Mouse (Mus musculus): Measurements from ENCODE around the gene C1rb. TPM values are rescaled to one million over a fixed set of nuclear protein-coding genes. Genes with fewer than 3 reads are reported as not detected.
"Not testable (repeated sequence)": the region's sequence is repeated elsewhere in the genome, so short reads cannot be mapped to it uniquely, and the experiment has no call there.

The C1rb gene
- polyA plus RNA-seq, 1 experiment from 2014 or later = 0.05 TPM

GRCm38 (mm10) chr6:124544466-124544865 lies 25.6 kb upstream of the C1rb start:
- Histone ChIP-seq H3K4me1 (replicated peaks; ENCODE audit: insufficient read depth, low read length) (no peaks in the 10 kb centered on the region), H3K9ac (ENCODE audit: low read depth, low read length) (no peak overlapping the region), H3K4me2 (ENCODE audit: low read length) (no peak overlapping the region), H3K4me3 (replicated peaks; ENCODE audit: low read depth, low read length) (no peak overlapping the region), H3K36me3 (ENCODE audit: insufficient read depth, low read length) (no peaks in the 10 kb centered on the region), H3K27me3 (ENCODE audit: insufficient read depth, low read length) (no peaks in the 10 kb centered on the region), H3K9me3 (replicated peaks; ENCODE audit: low read length) (no peaks in the 10 kb centered on the region), H3K27ac (no peak overlapping the region)
- peak; percentile 47 for DNase-seq (ENCODE audit: low spot score)
- TF ChIP-seq CTCF (IDR thresholded peaks at IDR 0.05; ENCODE audit: low read depth) = peak; percentile 55; the same call in 1 of the 2 replicates
- WGBS = 77% methylated on average over 6 of the region's 6 CpGs
- ATAC-seq (replicated peaks; ENCODE audit: low FRiP score, low read depth) = no peak

GRCm38 (mm10) chr6:124545425-124545824 lies 24.7 kb upstream of the C1rb start:
- Histone ChIP-seq H3K4me2 (ENCODE audit: low read length) (no peak overlapping the region), H3K9me3 (replicated peaks; ENCODE audit: low read length) (no peaks in the 10 kb centered on the region), H3K27ac (no peak overlapping the region), H3K27me3 (ENCODE audit: insufficient read depth, low read length) (no peaks in the 10 kb centered on the region), H3K4me3 (replicated peaks; ENCODE audit: low read depth, low read length) (no peak overlapping the region), H3K4me1 (replicated peaks; ENCODE audit: insufficient read depth, low read length) (no peaks in the 10 kb centered on the region), H3K36me3 (ENCODE audit: insufficient read depth, low read length) (no peaks in the 10 kb centered on the region), H3K9ac (ENCODE audit: low read depth, low read length) (no peak overlapping the region)
- ATAC-seq (replicated peaks; ENCODE audit: low FRiP score, low read depth) = no peak
- peak; percentile 28; the same call in 1 of the 2 replicates for TF ChIP-seq CTCF (IDR thresholded peaks at IDR 0.05; ENCODE audit: low read depth)
- DNase-seq (ENCODE audit: low spot score) = no peak
- WGBS = 63% methylated on average over 2 of the region's 2 CpGs

GRCm38 (mm10) chr6:124547979-124548378 lies 22.1 kb upstream of the C1rb start:
- not testable (repeated sequence) for H3K4me1 ChIP-seq (replicated peaks; ENCODE audit: insufficient read depth, low read length); H3K27me3 ChIP-seq (ENCODE audit: insufficient read depth, low read length); H3K36me3 ChIP-seq (ENCODE audit: insufficient read depth, low read length); H3K27ac ChIP-seq; H3K4me3 ChIP-seq (replicated peaks; ENCODE audit: low read depth, low read length); H3K9ac ChIP-seq (ENCODE audit: low read depth, low read length); ATAC-seq (replicated peaks; ENCODE audit: low FRiP score, low read depth); DNase-seq (ENCODE audit: low spot score); H3K9me3 ChIP-seq (replicated peaks; ENCODE audit: low read length); H3K4me2 ChIP-seq (ENCODE audit: low read length)
- WGBS = 95% methylated on average over 2 of the region's 3 CpGs

GRCm38 (mm10) chr6:124549023-124549550 lies 21.0 kb upstream of the C1rb start:
- H3K4me1 ChIP-seq (replicated peaks; ENCODE audit: insufficient read depth, low read length) = no peaks in the 10 kb centered on the region
- DNase-seq (ENCODE audit: low spot score) (no peak), ATAC-seq (replicated peaks; ENCODE audit: low FRiP score, low read depth) (no peak)
- no peak overlapping the region for H3K4me2 ChIP-seq (ENCODE audit: low read length)
- 0 out of 2 replicates have a peak, but pooled peaks cover 4% of the 10 kb centered on the region for H3K9me3 ChIP-seq (replicated peaks; ENCODE audit: low read length)
- H3K9ac ChIP-seq (ENCODE audit: low read depth, low read length) = no peak overlapping the region
- no peaks in the 10 kb centered on the region for H3K36me3 ChIP-seq (ENCODE audit: insufficient read depth, low read length)
- no peak overlapping the region for H3K27ac ChIP-seq
- no peak overlapping the region for H3K4me3 ChIP-seq (replicated peaks; ENCODE audit: low read depth, low read length)
- TF ChIP-seq CTCF (IDR thresholded peaks at IDR 0.05; ENCODE audit: low read depth) = no peak
- H3K27me3 ChIP-seq (ENCODE audit: insufficient read depth, low read length) = no peaks in the 10 kb centered on the region
- 94% methylated on average over 3 of the region's 3 CpGs for WGBS

GRCm38 (mm10) chr6:124552766-124553165 lies 17.3 kb upstream of the C1rb start:
- Histone ChIP-seq H3K4me3 (replicated peaks; ENCODE audit: low read depth, low read length) (no peak overlapping the region), H3K9ac (ENCODE audit: low read depth, low read length) (no peak overlapping the region), H3K4me2 (ENCODE audit: low read length) (no peak overlapping the region), H3K27me3 (ENCODE audit: insufficient read depth, low read length) (no peaks in the 10 kb centered on the region), H3K36me3 (ENCODE audit: insufficient read depth, low read length) (no peaks in the 10 kb centered on the region), H3K27ac (no peak overlapping the region), H3K9me3 (replicated peaks; ENCODE audit: low read length) (0 out of 2 replicates have a peak, but pooled peaks cover 4% of the 10 kb centered on the region), H3K4me1 (replicated peaks; ENCODE audit: insufficient read depth, low read length) (no peaks in the 10 kb centered on the region)
- no peak for DNase-seq (ENCODE audit: low spot score)
- 80% methylated on average over 22 of the region's 22 CpGs for WGBS
- no peak for TF ChIP-seq CTCF (IDR thresholded peaks at IDR 0.05; ENCODE audit: low read depth)
- ATAC-seq (replicated peaks; ENCODE audit: low FRiP score, low read depth) = no peak

- not testable (repeated sequence) for H3K4me2 ChIP-seq (ENCODE audit: low read length); H3K4me3 ChIP-seq (replicated peaks; ENCODE audit: low read depth, low read length); H3K36me3 ChIP-seq (ENCODE audit: insufficient read depth, low read length); H3K9me3 ChIP-seq (replicated peaks; ENCODE audit: low read length); H3K27ac ChIP-seq; DNase-seq (ENCODE audit: low spot score); H3K27me3 ChIP-seq (ENCODE audit: insufficient read depth, low read length); H3K9ac ChIP-seq (ENCODE audit: low read depth, low read length); ATAC-seq (replicated peaks; ENCODE audit: low FRiP score, low read depth); H3K4me1 ChIP-seq (replicated peaks; ENCODE audit: insufficient read depth, low read length)
- WGBS = 88% methylated on average over 2 of the region's 2 CpGs
Measured at GRCm38 (mm10) chr6:124555956-124556355, 14.1 kb upstream of the C1rb start.

- ATAC-seq (replicated peaks; ENCODE audit: low FRiP score, low read depth); H3K27ac ChIP-seq; H3K36me3 ChIP-seq (ENCODE audit: insufficient read depth, low read length); H3K4me3 ChIP-seq (replicated peaks; ENCODE audit: low read depth, low read length); DNase-seq (ENCODE audit: low spot score); H3K27me3 ChIP-seq (ENCODE audit: insufficient read depth, low read length); H3K4me2 ChIP-seq (ENCODE audit: low read length); H3K9ac ChIP-seq (ENCODE audit: low read depth, low read length); H3K4me1 ChIP-seq (replicated peaks; ENCODE audit: insufficient read depth, low read length); H3K9me3 ChIP-seq (replicated peaks; ENCODE audit: low read length): not testable (repeated sequence)
- WGBS = 85% methylated on average over 4 of the region's 4 CpGs
Measured at GRCm38 (mm10) chr6:124561156-124561555, 8.9 kb upstream of the C1rb start.

GRCm38 (mm10) chr6:124561611-124562010 lies 8.5 kb upstream of the C1rb start:
- not testable (repeated sequence) for ATAC-seq (replicated peaks; ENCODE audit: low FRiP score, low read depth); H3K27ac ChIP-seq; H3K4me1 ChIP-seq (replicated peaks; ENCODE audit: insufficient read depth, low read length); H3K36me3 ChIP-seq (ENCODE audit: insufficient read depth, low read length); H3K9me3 ChIP-seq (replicated peaks; ENCODE audit: low read length); H3K27me3 ChIP-seq (ENCODE audit: insufficient read depth, low read length); H3K4me3 ChIP-seq (replicated peaks; ENCODE audit: low read depth, low read length); H3K9ac ChIP-seq (ENCODE audit: low read depth, low read length); H3K4me2 ChIP-seq (ENCODE audit: low read length); DNase-seq (ENCODE audit: low spot score)
- 100% methylated on average over 2 of the region's 2 CpGs for WGBS

- not testable (repeated sequence) for ATAC-seq (replicated peaks; ENCODE audit: low FRiP score, low read depth); H3K4me2 ChIP-seq (ENCODE audit: low read length); H3K27me3 ChIP-seq (ENCODE audit: insufficient read depth, low read length); H3K4me1 ChIP-seq (replicated peaks; ENCODE audit: insufficient read depth, low read length); H3K36me3 ChIP-seq (ENCODE audit: insufficient read depth, low read length); H3K9ac ChIP-seq (ENCODE audit: low read depth, low read length); H3K27ac ChIP-seq; H3K9me3 ChIP-seq (replicated peaks; ENCODE audit: low read length); H3K4me3 ChIP-seq (replicated peaks; ENCODE audit: low read depth, low read length); DNase-seq (ENCODE audit: low spot score)
- 90% methylated on average over 3 of the region's 3 CpGs for WGBS
Measured at GRCm38 (mm10) chr6:124575155-124575678, 5.1 kb downstream of the C1rb start.
